Mouse (Mus musculus) lung, postnatal 4 days (tissue): ENCODE measurements at regions not wholly inside any gene's neighbourhood (a gene's known extent, or its start where the extent isn't known, plus 50 kb on each side); places are given as distances from the start of the nearest gene placed in this dataset.

Experiments used
- DNase-seq, 2 experiments: peaks; one replicate each; pipeline ENCODE4 v3.0.0; 2021

DNA sequence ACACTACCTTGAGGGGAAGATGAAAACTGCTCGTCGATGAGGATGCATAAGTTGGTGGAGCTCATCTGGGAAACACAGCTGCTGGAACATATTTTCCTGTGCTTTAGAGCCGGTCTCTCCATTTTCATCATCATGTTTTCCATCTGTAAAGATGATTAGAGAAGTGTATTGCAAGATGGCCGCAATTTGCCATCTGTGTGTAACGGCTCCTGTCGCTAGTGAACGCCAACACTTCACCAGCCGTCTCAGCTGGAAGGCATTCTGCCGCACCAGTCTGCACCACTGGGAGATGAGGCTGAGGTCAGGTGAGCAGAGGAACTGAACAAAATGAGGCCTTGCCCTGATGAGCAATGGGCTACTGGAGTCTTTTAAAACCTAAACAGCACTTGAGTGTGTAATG lies 57.4 kb downstream of the Gm21962 start:
- no peak for DNase-seq

GRCm38 (mm10) chr3:137729421-137729820 lies 58.1 kb downstream of the Gm21962 start:
- no peak for DNase-seq

DNA sequence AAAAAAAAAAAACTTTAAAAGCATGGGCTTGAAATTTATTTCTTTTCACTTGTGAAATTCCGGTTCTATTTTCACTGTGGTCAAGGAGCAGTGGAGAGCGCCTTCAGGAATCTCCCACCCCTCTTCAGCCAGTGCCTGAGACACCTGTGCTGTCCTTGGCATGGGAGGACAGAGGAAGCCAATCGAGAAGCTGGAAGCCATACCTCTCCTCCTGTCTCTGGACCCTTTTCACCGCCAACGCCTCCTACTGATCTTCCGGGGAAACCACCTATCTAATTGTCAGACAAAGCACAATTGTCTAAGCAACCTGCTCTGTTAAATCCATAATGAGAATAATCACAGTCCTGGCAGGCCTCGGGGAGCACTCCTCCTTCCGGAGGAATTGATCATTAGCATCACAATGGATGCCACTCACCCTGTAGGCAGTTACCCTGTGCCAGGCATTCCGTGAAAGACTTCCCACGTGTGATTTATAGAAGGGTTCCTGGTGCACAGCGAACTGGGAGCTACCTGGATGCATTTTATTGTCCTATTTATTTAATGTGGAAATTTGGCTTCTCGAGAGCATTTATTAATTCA lies 66.0 kb downstream of the Gm21962 start:
- DNase-seq = no peak

DNA sequence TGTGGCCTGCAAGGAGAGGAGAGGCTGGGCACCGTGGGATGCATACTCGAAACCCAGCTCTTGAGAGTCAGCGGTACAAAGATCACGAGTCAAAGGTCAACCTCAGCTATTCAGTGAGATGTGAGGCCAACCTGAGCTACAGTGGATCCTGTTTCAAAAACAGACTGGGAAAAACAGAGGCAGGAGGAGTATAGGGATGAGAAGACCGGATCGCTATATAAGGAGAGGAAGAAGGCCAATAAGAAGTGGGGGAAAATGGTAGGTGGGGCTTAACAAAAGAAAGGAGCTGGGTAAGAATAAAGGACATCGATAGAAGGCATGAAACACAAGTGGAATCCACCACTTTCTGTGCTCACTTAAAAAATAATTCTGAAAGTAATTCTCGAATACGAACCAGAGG lies 70.2 kb downstream of the Gm21962 start:
- DNase-seq = no peak

- no peak for DNase-seq
Observed at GRCm38 (mm10) chr3:137742119-137742518, 70.8 kb downstream of the Gm21962 start.

DNA sequence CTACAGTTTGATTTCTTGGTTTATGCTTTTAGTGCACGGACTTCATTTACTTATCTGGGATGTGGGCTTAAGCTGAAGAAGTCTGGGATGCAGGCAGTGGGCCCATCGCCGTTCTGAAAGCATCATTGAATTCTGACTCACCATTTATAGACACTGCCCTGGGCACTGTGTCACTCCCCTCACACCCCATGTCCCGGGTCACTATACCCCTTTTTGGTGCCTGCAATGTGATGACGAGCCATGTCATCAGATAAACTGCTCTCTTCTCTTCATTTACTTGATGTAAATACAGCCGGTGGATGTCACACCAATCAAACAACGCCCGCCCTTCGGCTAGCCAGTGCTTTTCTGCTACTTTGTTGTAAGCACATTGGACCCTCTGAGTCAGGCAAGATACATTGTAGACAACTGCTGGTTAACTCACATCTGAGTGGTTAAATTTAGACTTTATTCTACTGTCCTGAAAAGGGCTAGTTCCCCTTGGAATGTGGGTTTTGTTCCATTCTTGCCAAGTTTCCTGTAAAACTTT lies 80.5 kb downstream of the Gm21962 start:
- DNase-seq = peak; percentile 20 to 58

DNA sequence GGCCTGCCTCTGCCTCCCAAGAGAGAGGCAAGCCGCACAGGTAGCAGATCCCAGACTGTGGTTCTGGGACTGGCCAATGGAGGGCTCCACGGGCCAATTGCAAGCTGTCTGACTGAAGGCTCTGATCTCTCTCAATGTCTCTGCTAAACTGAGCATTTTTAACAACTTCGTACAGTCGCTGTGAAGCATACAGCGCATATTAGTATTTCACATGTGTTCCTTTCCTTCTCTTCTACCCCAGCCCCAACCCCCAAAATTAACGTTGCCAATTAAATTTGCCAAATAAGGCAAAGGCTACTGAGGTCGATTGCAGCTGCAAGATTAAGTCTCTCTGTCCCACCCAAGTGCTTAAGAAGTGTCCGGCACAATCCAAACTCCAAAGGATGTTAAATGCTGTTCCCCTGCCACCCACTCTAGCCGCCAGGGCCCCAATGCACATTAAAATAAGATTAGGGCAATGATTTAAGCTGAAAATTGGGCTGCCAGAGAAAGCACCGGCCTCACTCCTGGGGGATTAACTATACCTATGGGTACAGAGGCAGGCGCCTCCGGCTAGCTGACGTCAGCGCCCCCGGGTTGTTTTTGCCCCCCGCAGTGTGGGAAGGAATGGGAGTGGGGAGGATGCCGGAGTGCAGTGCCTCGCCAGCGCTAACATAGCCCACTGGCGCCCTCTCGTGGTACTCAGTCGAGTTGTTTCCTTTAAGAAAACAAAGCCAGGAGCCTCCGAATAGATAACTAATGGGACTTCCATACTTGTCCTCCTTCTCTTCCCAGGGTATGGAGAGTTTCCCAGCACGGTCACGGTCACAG lies 81.3 kb downstream of the Gm21962 start:
- DNase-seq = peak; percentile 77 to 80

DNA sequence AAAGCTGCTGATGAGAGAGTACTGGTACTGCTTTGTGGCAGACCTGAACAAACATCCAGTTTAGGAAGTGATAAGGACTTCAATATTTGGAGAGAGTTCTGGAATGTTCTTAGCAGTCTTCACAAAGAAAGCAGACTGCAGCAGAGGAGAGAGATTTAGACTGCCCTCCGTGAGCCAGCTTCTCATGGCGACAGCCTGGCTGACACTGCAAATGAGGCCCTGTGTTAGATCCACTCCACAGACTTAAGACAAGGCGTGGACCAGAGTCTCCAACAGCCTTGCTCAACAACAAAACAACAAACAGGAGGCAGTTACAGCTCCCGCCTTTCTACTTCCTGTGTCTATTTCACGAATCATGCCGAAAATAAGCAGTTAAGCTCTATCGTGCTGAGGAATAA lies 81.9 kb downstream of the Gm21962 start:
- no peak for DNase-seq

DNA sequence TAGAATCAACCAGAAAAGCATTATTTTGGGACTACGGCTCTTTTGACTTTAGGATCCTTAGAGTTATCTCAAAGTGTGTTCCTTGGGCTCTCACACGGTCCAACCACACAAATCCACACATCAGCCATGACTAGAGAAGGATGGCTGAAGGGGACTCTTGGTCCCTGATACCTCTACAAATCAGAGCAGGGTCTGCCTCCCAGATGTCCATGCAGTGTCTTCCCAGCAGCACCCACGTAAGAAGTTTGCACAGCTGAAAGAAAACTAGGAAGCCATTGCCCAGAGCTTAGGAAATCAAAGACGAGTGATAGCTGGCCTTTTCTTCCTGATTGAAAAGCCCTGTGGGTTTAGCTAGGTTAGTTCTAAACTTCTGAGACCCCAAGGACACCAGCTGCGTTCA lies 84.1 kb downstream of the Gm21962 start:
- no peak for DNase-seq

DNA sequence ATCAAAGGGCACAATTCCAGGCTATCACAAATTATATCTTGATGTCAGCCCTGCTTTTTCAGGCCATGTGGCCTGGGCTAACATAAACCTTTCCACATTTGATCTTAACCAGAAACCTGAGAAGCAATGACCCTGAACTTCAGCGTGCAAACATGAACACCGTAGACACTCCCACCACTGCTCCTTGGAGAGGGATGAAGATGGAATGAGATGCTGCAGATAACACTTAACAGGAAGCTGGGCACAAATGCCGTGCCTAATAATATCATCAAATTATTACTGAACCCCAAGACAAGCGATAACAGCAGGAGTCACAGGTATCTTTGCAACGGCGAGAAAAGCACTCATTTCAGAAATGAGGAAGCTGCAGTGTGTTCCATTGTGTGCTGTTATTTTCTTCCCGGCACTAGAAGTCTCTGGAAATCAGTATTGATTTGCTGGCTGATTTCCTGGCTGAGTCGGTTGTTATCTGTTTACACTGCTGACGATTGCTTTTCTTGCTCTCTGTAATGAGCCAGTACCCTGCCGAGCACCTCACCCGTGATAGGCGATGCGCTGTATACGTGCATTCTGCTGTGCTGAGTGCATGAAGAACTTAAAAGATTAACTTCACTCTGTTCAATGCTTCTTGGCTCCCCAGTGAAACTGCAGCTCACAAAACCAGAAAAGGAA lies 91.0 kb downstream of the Gm21962 start:
- no peak for DNase-seq

- no peak for DNase-seq
Observed at GRCm38 (mm10) chr3:137763406-137763805, 92.1 kb downstream of the Gm21962 start.

DNA sequence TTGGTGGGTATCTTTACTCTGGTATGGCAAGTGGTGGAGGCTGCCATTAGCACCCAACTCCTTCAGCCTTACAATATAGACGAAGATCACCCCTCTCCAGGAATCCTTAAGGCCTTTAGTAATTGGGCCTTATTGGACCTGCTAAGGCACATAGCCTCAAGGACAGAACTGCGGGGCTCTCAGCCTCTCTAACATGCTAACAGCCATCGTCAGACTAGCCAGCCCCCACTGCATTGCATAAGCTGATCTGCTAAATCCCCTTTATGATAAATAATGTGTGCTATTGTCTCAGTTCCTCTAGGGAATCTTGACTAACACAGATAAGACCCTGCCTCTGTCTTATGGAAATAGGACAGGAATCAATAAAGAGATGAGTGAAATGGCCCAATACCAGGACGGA lies 95.7 kb upstream of the H2afz start:
- no peak for DNase-seq

- DNase-seq = no peak
Observed at GRCm38 (mm10) chr3:137775076-137775849, 89.0 kb upstream of the H2afz start.

DNA sequence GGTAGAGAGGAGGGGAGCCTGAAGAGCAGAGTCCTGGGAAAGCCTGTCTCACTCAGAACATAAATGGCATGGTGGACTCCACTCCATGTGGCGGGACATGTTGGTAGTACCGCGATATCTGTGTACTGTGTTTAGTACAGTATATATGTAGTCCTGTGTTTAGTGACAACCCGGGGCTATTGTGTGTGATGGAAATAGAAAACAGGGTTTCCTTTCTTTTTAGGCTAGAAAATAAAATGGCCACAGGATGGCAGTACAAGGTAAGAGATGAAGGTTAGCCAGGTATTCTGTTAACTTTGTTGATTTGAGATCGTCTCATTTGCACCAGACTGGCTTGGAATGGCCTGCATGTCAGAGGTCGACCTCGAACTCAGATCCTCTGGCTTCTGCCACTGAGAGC lies 86.2 kb upstream of the H2afz start:
- DNase-seq = peak in 1 of 2 experiments; percentile 30

DNA sequence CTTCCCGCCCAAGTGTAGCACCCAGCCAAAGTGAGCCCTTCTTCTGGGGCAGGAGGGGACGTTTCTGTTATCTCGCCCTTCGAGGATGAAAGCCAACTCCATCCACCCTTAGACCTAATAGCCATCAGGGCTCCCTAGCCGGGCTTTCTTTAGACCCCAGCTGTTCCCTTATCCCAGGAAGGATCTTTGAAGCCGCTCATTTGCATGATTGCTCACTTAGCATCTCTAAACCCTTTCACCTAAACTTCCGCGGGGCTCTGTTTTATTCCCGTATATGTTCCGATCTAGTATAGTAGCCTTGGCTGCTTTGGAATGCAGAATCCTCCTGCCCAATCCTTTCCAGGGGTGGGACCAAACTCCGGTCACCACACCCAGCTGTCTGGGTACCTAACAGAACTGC lies 84.3 kb upstream of the H2afz start:
- DNase-seq = peak in 1 of 2 experiments; percentile 20

DNA sequence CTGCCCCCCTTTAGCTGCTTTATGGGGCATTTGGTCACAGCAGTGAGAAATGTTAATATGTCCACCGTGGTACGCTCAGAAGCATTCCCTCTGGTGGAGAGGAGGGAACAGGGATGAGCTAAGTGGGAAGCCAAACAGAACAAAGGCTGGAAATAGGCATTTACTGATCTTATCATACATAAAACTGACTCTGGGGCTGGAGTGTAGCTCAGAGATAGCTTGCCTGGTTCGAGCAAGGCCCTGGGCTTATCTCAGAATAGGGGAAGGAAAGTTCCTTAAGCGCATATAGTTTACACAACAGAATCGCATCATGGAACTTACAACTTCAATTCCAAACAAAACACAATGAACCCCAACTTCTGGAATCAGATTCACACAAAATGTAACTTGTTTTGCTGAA lies 81.5 kb upstream of the H2afz start:
- no peak for DNase-seq

DNA sequence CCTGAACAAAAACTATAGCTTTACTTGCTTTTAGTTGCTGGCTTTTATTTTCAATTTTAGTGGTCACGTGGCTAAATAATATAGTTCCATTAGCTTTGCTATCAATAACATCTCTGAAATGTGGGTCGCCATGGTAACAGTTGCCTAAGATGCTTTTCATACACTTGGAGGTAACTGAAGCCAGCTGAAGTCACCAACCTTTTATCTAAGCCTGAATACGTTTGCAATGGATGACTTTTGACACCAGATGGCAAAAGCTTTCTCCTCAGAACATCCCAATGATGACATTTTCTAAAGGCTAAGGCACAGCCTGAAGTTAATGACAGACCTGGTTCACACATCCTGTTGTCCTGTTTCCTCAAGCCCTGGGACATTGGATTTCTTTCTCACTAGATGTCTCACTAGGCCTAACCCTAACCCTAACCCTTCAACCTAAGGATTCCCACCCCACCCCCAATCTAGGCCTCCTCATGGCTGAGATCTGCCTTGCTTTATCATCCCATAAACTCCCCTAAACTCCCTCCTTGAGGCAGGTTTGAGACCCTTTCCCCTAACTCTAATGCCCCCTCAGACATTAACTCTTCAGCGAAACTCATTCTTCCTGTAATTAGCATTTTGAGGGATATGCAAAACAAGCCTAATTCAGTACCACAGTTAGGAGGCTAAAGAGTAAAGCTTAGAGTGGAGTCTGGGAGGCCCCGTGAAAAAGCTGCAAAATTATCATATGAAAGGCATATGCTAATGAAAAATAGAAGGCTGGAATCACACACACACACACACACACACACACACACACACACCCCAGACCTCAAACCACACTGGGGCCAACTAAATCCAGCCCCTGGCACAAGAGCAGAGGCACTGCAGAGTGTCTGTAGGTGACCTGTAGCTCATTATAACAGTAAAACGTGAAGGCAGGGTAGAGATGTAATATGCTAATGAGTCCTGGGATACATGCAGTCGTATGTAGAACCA lies 80.1 kb upstream of the H2afz start:
- DNase-seq = no peak

DNA sequence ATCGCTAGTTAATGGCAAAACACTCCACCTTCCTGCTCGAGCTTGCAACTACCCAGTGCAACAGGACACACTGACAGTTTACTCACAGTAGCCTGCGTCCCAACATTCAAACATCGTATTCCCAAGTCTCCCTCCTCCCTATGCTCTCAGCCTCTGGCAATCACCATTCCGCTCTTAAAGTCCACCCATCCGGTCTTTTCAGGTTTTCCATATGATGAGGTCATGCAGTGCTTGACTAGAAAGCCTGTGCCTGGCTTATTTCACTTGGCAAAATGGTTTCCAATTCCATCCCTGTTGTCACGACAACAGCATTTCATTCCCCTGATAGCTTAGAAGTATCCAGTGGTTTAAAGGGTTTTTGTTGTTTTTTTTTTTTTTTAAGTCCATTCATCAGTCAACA lies 79.1 kb upstream of the H2afz start:
- DNase-seq = no peak

- no peak for DNase-seq
Observed at GRCm38 (mm10) chr3:137785871-137786270, 78.4 kb upstream of the H2afz start.

GRCm38 (mm10) chr3:137789671-137790070 lies 74.6 kb upstream of the H2afz start:
- no peak for DNase-seq

DNA sequence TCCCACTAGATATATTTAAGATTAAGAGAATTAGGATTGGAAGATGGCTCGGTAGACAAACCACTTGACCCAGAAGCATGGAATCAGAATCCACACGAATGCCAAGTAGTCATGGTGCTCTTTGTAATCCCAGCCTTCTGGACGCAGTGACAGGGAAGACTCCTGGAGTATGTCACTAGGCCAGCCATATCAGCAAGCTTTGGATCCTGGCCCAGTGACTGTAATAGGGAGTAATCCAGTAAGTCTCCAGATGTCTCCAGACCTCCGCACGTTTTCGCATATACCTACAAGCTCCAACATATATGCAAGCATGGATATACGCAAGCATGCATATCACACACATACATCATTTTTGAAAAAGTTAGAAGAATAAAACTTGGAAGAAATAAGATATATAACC lies 73.9 kb upstream of the H2afz start:
- no peak for DNase-seq

- DNase-seq = no peak
Observed at GRCm38 (mm10) chr3:137795754-137796315, 68.5 kb upstream of the H2afz start.
